Mouse (Mus musculus) retina, postnatal 7 days (tissue): ENCODE measurements around the gene Ankrd11.

Source experiments
- DNase-seq: peaks from one replicate; pipeline ENCODE4 v3.0.0-alpha.2; 2012; ENCODE audit warnings: low read depth, low spot score

Ankrd11 gene

DNA sequence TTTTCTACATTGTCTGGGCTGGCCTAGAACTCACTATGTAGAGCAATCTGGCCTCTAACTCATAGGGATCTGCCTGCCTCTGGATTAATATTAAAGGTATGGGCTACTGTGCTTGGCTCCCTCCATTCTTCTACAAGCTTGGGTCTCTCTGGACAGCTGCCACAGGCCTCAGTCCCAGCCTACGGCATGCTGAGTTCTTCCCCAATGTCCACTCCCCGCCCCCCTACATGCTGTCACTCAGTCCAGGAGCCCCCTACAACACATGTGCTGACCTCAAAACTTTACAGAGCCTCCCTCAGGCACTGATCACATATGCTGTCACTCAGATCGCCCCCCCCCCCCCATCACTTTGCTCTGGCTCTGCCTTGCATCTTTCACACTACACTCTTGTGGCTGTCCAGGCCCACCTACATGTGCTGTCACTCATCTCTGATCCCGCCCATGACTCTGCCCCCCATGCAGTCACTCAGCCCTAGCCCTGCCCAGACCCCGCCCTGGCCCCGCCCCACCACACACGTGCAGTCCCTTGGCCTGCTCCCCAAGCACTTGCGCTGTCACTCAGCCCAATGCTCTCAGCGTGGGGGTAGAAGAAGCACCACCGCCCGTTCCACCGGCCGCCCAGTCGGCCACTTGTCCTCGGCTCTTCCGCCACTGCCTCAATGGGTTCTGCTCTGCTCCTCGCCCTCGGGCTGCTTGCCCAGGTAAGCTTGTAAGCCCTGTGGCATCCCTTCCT is 194.1 kb downstream of the Ankrd11 start, which contains the start of gene Cdh15:
Gene Cdh15, plus strand, starts transcription at position 138 of the 733 bp plus-strand sequence.
- DNase-seq: no peak

GRCm38 (mm10) chr8:122845662-122846061 is 196.4 kb downstream of the Ankrd11 start:
- DNase-seq: no peak

- DNase-seq: no peak
Observed at GRCm38 (mm10) chr8:122844161-122844560, 197.9 kb downstream of the Ankrd11 start.

DNA sequence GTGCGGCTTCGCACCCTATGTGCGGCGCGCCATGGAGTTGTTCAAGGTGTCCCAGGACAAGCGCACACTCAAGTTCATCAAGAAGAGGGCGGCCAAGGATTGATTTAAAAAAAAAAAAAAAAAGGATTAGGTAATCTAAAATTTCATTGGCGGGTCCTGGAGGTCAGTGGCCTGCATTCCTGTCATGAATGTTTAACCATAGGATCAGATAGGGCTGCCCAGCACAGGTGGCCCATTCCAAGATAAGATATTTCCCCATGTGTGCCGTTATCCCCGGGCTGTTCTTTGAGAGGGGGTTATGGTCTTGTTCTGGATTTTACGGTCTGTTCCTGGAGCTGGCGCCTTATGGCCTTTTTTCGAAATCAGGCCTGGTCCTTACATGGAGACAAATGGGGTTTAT is 205.4 kb downstream of the Ankrd11 start:
- no peak for DNase-seq

GRCm38 (mm10) chr8:122836199-122836598 is 205.9 kb downstream of the Ankrd11 start:
- no peak for DNase-seq

DNA sequence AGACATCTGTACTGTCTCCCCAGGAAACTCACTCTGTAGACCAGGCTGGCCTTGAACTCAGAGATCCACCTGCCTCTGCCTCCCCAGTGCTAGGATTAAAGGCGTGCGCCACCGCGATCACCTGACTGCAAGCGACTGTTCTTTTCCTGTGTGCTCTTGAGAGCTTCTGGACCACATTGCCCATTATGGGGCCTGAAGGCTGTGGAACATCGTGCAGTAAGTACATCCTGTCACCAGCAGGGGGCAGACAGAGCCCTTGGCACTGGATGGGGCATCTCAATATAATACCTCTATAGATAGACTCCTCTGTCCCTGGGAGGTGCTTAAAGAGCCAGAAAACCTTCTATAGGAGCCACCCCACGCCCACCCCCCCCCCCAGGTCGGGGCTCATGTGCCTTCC is 207.1 kb downstream of the Ankrd11 start:
- DNase-seq: peak; percentile 64

- DNase-seq: no peak
Observed at GRCm38 (mm10) chr8:122834416-122834815, 207.7 kb downstream of the Ankrd11 start.
